Mouse (Mus musculus): ENCODE results near the gene H3f3a. TPM values are rescaled to one million over a fixed set of nuclear protein-coding genes. Genes with fewer than 3 reads are reported as not detected.
A peak's percentile ranks its signal among the peaks of the same experiment; 100 is the strongest.

The H3f3a gene
- polyA plus RNA-seq (2012; rRNA removed) (529 and 1,021 TPM in 2 replicates), polyA plus RNA-seq (2014; fragmentation: Nextera tagmentation; extraction: Ambion mirVana) (2,262 and 2,378 TPM in 2 replicates)

DNA sequence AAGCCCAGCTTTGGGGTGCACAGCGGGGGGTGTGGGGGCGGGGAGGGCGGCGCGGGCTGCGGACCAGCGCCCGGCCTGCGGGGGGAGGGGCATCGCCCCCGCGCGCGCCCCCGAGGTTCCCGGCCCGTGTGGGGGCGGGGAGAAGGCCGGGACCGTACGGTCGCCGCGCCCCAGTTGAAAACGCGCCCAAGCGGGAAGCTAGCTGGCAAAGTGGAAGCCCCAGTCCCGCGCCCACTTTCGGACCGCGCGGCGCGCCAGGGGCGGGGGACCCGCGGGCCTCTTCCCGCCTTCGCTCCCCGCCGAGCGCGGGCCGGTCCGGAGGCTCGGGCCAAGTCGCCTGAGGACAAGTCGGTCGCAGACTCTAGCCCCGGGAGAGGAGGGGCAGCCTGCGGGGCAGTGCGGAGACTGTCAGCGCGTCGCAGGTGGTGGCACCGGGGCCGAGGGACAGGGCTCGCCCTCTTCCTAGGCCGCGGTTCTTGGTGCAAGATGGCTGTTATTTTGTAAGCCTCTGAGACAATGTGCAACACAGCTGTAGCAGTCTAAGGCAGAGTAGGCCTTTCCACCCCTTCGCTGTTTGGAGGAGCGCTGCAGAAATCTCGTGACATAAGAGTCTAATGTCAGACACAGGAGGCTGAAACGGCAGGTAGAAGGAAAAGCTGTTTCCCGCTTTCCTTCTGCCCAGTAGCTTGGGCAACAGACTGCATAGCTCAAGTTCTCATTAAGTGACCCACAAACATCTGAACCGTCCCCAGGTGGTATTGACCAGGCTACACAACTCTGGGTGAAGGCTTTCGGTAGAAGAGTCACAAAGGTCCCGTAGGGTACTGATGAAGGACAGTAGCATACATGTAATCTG is at the start of gene H3f3a:
H3f3a (minus strand) TSS at position 59 of the 856 bp plus-strand sequence.
- DNase-seq (ENCODE audit: low read depth in 3 of 3, low spot score in 3 of 3) = peak in 2 of 3 experiments; percentile 67 to 69
- ATAC-seq (ENCODE audit: insufficient read depth) = peak; percentile 72
- H3K4me2 ChIP-seq (ENCODE audit: low read depth) = peak within 1 kb of the TSS; percentile 76
- peak within 1 kb of the TSS; percentile 100 for H3K9ac ChIP-seq (replicated peaks)
- TF ChIP-seq EP300 (IDR thresholded peaks at IDR 0.05; ENCODE audit: low read depth) (no peak), CTCF (IDR thresholded peaks at IDR 0.05; ENCODE audit: low read depth) (no peak)
- H3K9me3 ChIP-seq (ENCODE audit: control insufficient read depth, low read length) = no peaks in the 10 kb centered on the region
- H3K36me3 ChIP-seq (replicated peaks; ENCODE audit: control insufficient read depth, insufficient read depth, low read depth) = peaks cover 23% of the 10 kb centered on the region
- WGBS (ENCODE audit: insufficient replicate concordance) = 2% methylated on average over 64 of the region's 69 CpGs
- H3K4me3 ChIP-seq (ENCODE audit: insufficient read depth in 1 of 2, low read depth in 2 of 2, low read length in 2 of 2) = peak within 1 kb of the TSS; percentile 96 to 97
- peaks cover 40 to 54% of the 10 kb centered on the region in 2 experiments for H3K4me1 ChIP-seq (replicated peaks; ENCODE audit: control insufficient read depth in 2 of 2, insufficient read depth in 2 of 2, low read length in 1 of 2)
- no peaks in the 10 kb centered on the region for H3K27me3 ChIP-seq (ENCODE audit: control insufficient read depth, insufficient read depth, low read length)
- peak within 1 kb of the TSS; percentile 98 for H3K27ac ChIP-seq

GRCm38 (mm10) chr1:180860030-180860429 is 46.3 kb upstream of the H3f3a start:
- Histone ChIP-seq H3K36me3 (replicated peaks; ENCODE audit: control insufficient read depth, insufficient read depth, low read depth) (peaks cover 96% of the 10 kb centered on the region), H3K4me2 (ENCODE audit: low read depth) (peak overlapping the region; percentile 13; the same call in 1 of the 2 replicates), H3K4me3 (ENCODE audit: insufficient read depth in 1 of 2, low read depth in 2 of 2, low read length in 2 of 2) (no peak overlapping the region), H3K27ac (no peak overlapping the region), H3K4me1 (replicated peaks; ENCODE audit: control insufficient read depth in 2 of 2, insufficient read depth in 2 of 2, low read length in 1 of 2) (peaks cover 11 to 20% of the 10 kb centered on the region in 2 experiments), H3K9ac (replicated peaks) (no peak overlapping the region; the same call in 1 of the 2 replicates), H3K27me3 (ENCODE audit: control insufficient read depth, insufficient read depth, low read length) (no peaks in the 10 kb centered on the region), H3K9me3 (ENCODE audit: control insufficient read depth, low read length) (no peaks in the 10 kb centered on the region)
- no peak for TF ChIP-seq EP300 (IDR thresholded peaks at IDR 0.05; ENCODE audit: low read depth)
- TF ChIP-seq CTCF (IDR thresholded peaks at IDR 0.05; ENCODE audit: low read depth) = no peak
- WGBS (ENCODE audit: insufficient replicate concordance) = 45% methylated on average over 6 of the region's 6 CpGs
- no peak for DNase-seq (ENCODE audit: low read depth in 3 of 3, low spot score in 3 of 3)
- peak; percentile 61; the same call in 1 of the 2 replicates for ATAC-seq (ENCODE audit: insufficient read depth)

- DNase-seq (ENCODE audit: low read depth in 3 of 3, low spot score in 3 of 3) (no peak), ATAC-seq (ENCODE audit: insufficient read depth) (no peak)
- no peaks in the 10 kb centered on the region for H3K9me3 ChIP-seq (ENCODE audit: control insufficient read depth, low read length)
- no peak overlapping the region for H3K27ac ChIP-seq
- H3K4me3 ChIP-seq (ENCODE audit: insufficient read depth in 1 of 2, low read depth in 2 of 2, low read length in 2 of 2) = no peak overlapping the region
- no peak overlapping the region for H3K9ac ChIP-seq (replicated peaks)
- TF ChIP-seq CTCF (IDR thresholded peaks at IDR 0.05; ENCODE audit: low read depth) (no peak), EP300 (IDR thresholded peaks at IDR 0.05; ENCODE audit: low read depth) (no peak)
- peaks cover 13 to 20% of the 10 kb centered on the region in 2 experiments for H3K4me1 ChIP-seq (replicated peaks; ENCODE audit: control insufficient read depth in 2 of 2, insufficient read depth in 2 of 2, low read length in 1 of 2)
- peaks cover 88% of the 10 kb centered on the region for H3K36me3 ChIP-seq (replicated peaks; ENCODE audit: control insufficient read depth, insufficient read depth, low read depth)
- H3K4me2 ChIP-seq (ENCODE audit: low read depth) = no peak overlapping the region
- H3K27me3 ChIP-seq (ENCODE audit: control insufficient read depth, insufficient read depth, low read length) = no peaks in the 10 kb centered on the region
Measured at GRCm38 (mm10) chr1:180858763-180859162, 45.0 kb upstream of the H3f3a start.

- Histone ChIP-seq H3K9ac (replicated peaks) (peak within 1 kb of the TSS; percentile 96), H3K4me1 (replicated peaks; ENCODE audit: control insufficient read depth in 2 of 2, insufficient read depth in 2 of 2, low read length in 1 of 2) (peaks cover 38 to 40% of the 10 kb centered on the region in 2 experiments), H3K27me3 (ENCODE audit: control insufficient read depth, insufficient read depth, low read length) (no peaks in the 10 kb centered on the region), H3K27ac (peak within 1 kb of the TSS; percentile 98), H3K9me3 (ENCODE audit: control insufficient read depth, low read length) (no peaks in the 10 kb centered on the region), H3K4me3 (ENCODE audit: insufficient read depth in 1 of 2, low read depth in 2 of 2, low read length in 2 of 2) (peak within 1 kb of the TSS; percentile 88 to 97), H3K4me2 (ENCODE audit: low read depth) (peak within 1 kb of the TSS; percentile 96), H3K36me3 (replicated peaks; ENCODE audit: control insufficient read depth, insufficient read depth, low read depth) (peaks cover 17% of the 10 kb centered on the region)
- ATAC-seq (ENCODE audit: insufficient read depth) (peak; percentile 90), DNase-seq (ENCODE audit: low read depth in 3 of 3, low spot score in 3 of 3) (peak; percentile 100)
- WGBS (ENCODE audit: insufficient replicate concordance) = under 1% methylated on average over 77 of the region's 77 CpGs
- peak; percentile 98 for TF ChIP-seq EP300 (IDR thresholded peaks at IDR 0.05; ENCODE audit: low read depth)
- 0 out of 2 replicates have a peak, but pooled peaks have one; percentile 15 for TF ChIP-seq CTCF (IDR thresholded peaks at IDR 0.05; ENCODE audit: low read depth)
Measured at GRCm38 (mm10) chr1:180850316-180851270, 36.9 kb upstream of the H3f3a start, which contains the start of gene Sde2. Sde2 (plus strand) TSS chr1:180851127.

All from liver, embryonic 14.5 days (tissue).